Mouse (Mus musculus): ENCODE data around the gene Olfr631.
"Not testable (repeated sequence)": the region's sequence is repeated elsewhere in the genome, so short reads cannot be mapped to it uniquely, and the experiment has no call there.

Olfr631 gene

DNA sequence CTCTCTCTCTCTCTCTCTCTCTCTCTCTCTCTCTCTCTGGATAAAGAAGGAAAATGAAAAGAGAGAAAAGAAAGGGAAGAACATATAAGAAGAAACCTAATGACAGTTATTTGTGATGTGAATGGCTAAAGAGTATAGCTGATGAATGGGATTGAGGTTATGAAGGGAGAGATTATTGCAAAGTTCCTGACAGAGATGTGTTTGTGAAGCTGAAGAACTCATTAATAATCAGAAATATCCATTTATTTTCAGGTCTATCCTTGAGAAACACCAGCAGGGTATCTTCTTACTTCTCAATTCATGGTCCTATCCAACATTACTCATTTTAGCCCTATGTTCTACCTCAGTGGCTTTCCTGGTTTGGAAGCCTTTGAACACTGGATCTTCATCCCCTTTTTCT lies at the start of gene Olfr631:
TSS of gene Olfr631 (plus strand) at position 301 of the 400 bp plus-strand sequence.
- no peak for DNase-seq

DNA sequence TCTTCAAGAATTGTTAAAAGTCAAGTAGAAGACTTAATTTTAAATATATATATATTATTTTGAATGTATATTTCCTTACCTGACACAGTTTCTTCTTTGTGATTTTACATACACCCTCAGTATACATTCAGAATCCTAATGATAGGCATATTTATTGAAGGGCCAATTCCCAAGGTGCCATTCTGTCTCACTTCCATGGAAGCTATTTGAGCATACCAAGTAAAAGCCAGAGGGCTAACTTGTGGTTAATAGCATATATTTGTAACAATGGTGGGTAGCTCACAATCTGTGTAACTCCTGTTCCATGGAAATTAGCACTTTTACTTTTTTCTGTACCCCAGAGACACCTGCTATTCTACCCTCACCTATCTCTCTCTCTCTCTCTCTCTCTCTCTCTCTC lies 42.5 kb upstream of the Olfr631 start, which contains the start of gene Olfr66:
TSS of gene Olfr66 (minus strand) at position 101 of the 400 bp plus-strand sequence.
- DNase-seq = no peak

DNA sequence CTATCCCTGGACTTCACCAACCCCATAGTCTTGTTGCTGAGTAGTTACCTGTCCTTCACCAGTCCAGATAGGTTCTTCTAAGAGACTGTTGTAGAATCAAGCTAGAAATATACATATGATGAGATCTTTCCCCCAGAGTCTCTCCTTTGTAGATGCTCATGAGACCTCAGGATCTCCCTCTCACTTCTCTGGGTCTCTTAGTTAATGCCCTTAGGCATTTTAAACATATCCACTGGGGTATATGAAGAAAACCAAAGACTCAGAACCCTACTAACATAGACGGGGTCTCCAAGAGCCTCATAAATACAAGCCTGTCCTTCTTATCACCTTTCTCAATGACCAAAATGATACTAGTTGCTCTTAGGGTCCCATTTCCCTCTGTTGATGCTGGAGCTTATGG lies 34.2 kb upstream of the Olfr631 start, which contains the start of gene Olfr64:
TSS of gene Olfr64 (minus strand) at position 101 of the 400 bp plus-strand sequence.
- DNase-seq = no peak

DNA sequence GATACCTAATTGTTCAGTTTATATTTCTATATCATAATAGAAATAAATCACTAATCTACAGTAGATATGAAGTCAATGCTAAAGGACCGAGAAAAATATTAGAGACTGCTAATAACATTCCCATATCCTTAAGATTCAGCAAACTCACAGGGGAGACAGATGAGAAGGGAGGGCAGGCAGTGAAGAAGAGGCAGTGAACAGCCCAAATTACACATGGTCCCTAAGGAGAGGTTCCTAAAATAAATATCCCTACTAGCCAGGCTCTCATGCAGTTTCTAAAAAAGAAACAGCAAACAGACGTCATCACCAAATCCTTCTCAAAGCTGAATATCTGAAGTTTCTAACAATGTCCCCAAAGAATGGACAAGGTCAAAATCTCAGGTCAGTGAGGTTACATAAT lies 25.4 kb upstream of the Olfr631 start, which contains the start of gene Olfr65:
TSS of gene Olfr65 (plus strand) at position 301 of the 400 bp plus-strand sequence.
- DNase-seq = no peak

DNA sequence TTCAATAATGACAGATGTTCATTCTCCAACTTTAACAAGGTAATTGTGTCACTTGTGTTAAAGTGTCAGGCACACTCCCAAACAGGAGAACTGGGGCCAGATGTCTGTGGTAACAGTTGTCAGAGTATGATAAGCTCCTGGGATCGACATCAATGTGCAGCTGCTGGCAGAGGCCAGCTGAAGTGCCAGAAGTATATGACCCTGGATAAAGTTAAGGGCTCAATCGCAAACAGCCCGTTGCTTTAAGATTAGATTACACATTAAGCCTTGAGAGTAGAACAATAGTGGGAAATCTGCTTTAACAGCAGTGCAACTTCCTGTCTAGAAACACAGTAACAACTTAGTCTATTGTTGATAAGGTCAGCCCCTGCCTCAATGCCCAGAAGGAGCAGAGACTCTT lies 18.6 kb upstream of the Olfr631 start:
- no peak for DNase-seq

DNA sequence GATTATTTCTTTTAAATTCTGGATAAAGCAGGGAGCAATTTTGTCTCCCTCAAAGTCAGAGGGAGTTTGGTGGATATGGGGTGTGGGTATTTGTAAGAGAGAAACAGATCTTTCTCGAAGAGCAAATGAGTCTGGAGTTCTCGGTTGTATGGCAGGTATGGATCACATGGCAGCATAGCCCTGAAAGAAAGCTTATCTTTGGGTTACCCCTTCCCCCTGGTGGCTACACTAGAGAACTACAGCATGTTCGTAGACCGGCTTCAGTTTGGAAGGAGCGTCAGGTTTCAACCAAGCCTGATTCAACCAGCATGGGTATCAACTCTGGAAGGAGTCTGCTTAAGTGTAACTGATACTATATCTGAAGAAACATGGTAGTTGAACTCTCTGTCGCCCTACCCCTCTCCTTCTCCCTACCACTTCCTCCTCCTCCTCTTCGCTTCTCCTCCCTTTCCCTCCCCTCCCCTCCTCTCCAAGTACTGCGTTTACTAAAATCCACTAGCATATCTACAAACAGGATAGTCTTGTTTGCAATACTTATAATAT lies 15.6 kb upstream of the Olfr631 start:
- DNase-seq = no peak

DNA sequence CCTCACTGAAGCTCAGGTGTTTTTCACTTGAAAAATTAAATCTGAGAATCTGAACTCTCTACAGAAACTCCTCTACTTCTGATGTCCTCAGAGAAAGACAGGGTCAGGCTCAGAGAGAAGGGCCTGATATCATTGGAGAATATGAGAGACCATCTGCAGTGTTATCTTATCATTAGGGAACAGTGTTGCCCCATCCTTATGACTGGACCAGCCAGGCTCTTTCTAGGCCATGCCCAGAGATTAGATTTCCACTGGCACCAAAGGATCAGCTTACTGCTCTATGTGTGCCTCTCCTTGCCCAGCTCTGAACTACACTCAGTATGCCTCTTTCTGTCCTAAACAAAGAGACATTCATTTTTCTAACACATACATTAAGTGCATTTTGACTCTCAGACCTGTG lies 13.3 kb upstream of the Olfr631 start:
- no peak for DNase-seq

DNA sequence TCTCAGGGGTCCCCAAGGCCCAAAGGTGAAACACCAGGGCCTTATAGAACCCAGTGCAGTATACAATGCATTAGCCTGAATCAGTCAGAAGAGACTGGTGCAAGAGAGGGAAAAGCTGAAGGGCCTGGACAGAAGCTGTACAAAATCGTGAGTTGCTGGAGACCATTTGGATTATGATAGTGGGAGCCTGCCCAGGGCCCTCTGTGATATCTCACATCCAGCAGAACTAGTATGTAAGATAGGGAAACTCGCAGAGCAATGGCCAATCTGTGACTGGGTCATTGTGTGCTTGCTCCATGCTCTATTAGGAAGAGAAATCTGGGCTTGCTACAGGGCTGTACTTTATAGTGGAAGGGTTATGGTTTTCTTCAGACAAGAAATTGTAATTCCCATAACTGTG lies 5.6 kb downstream of the Olfr631 start, which contains the start of gene Olfr632:
TSS of gene Olfr632 (plus strand) at position 84 of the 400 bp plus-strand sequence.
- DNase-seq = no peak

DNA sequence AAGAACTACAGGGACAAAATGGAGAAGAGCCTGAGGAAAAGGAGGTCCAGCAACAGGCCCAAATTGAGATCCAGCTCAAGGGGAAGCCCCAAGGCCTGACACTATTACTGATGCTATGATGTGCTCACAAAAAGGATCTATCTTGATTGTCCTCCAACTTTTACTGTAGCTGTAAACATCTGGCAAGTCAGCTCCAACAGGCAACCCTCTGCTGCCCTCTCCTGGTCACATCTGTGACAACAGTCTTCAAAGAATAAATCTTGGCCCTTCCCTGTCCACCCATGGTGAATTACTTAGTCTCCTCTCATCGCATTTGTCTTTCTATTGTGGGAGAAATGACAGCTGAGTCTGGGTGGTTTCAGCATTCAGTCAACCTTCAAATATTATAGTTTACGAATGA lies 14.1 kb downstream of the Olfr631 start:
- DNase-seq = peak in 1 of 2 experiments; percentile 6

DNA sequence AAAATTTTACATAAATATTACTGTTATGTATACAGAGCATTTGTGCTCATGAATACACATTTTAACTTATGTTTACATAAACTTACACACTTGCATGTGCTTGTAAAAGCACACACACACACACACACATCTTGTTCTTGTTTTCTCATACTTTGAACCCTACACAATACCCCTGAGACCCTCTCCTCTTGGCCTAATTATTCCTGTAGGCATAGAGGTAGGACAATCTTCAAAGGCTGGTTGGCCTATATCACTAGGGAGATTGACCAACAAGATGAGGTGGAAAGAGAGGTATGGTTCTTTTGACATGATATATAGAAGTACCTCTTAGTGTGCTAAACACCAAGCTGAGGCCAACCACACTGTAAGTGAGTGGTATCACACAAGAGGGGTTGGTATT lies 15.5 kb downstream of the Olfr631 start, which contains the start of gene Olfr633:
TSS of gene Olfr633 (plus strand) at position 301 of the 400 bp plus-strand sequence.
- no peak for DNase-seq

DNA sequence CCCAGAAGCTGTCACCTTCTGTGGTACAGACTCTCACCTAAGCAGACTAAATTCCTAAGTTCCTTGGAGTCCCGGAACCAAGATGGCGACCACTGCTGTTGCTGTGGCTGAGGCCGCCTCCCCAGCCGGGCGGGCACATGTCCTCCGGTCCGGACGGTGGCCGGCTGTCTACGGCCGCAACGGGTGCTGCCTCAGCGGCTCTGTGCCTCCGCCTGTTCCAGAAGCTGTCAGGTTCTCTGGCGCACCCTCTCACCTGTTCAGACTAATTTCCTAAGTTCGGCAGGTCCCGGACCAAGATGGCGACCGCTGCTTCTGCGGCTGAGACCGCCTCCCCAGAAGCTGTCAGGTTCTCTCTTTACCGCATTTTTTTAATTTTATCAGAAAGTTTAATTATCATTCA lies 38.2 kb downstream of the Olfr631 start:
- not testable (repeated sequence) for DNase-seq

DNA sequence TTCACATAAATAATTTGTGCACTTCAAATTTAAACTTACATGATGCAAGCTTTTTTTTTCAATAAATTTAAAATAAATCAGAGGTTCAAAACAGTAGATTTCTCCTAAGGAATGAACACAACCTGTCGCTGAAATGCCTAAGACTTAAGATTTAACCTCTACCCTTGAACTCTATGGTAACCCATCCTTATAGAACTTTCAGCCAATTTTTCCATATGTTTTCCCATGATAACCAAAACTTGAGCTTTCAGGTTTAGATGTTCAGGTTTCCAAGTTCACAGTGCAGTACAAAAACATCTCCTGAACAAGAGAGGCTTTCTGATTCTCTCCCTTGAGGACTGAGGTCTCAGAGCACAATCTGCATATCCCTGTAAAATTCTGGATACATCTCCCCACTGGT lies 42.2 kb downstream of the Olfr631 start, which contains the start of gene Olfr635:
TSS of gene Olfr635 (plus strand) at position 301 of the 400 bp plus-strand sequence.
- DNase-seq = no peak

DNA sequence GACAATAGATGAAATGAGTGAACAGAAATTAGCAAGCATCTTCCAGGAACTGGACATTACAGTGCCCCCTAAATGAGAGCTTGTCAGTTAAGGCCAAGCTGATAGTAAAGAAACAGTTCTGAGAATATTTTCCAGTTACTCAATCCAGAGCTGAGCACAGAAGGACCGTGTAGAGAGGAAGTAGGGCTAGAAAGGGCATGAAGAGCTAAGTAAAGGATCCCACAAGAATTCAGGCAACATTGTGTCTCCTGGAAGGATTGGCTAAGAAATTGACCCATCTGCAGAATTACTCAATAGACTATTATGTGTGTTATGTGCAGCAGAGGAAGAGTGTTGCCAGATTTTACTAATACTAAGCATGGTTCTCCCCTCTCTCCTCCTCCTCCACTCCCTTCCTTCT lies 43.2 kb downstream of the Olfr631 start:
- no peak for DNase-seq

Data from lung, adult 18-20 months (tissue).